Comparison of ENCODE assay signal across 8 mouse cellular contexts in genomic region chr19:61265349-61266245, GRCm38 (mm10). TPM values are rescaled to one million over a fixed set of nuclear protein-coding genes. Genes with fewer than 3 reads are reported as not detected.
DNase-seq lines count a peak whose midpoint lies in the region; ATAC-seq and TF ChIP-seq lines count a peak whose summit lies in the region.

No protein-coding gene starts in this region.

- H3K9me3 ChIP-seq in embryonic facial prominence, embryonic 14.5 days (ENCODE audit: control insufficient read depth, low read length): no peaks in the 10 kb centered on the region
- H3K9me3 ChIP-seq in neural tube, embryonic 14.5 days (ENCODE audit: control insufficient read depth, low read length): no peaks in the 10 kb centered on the region

- intact Hi-C loops in heart, postnatal 10 days (cut with DNase I): loop anchor here (1.0 kb wide), 1 partner anchor 66 kb away; no protein-coding TSS in a partner anchor

- DNase-seq in adrenal gland, adult 8-10 months: peak; percentile 83
- DNase-seq in embryonic facial prominence, embryonic 14.5 days (ENCODE audit: low spot score): peak; percentile 84
- DNase-seq in heart, postnatal 10 days: peak; percentile 68 to 77
- peak; percentile 71 to 82 for DNase-seq in kidney, postnatal 4 days
- peak; percentile 48 for DNase-seq in lung, adult 2 months
- DNase-seq in testis, postnatal 14 days (ENCODE audit: low spot score): peak; percentile 81

- no peak overlapping the region for H3K4me3 ChIP-seq in embryonic facial prominence, embryonic 14.5 days (ENCODE audit: low read depth, low read length)
- H3K4me3 ChIP-seq in lung, adult 2 months (replicated peaks; ENCODE audit: extremely low read depth, low read depth, low read length): no peak overlapping the region
- no peak overlapping the region for H3K4me3 ChIP-seq in neural tube, embryonic 14.5 days (ENCODE audit: low read depth, low read length)

- ATAC-seq in CD4-positive, CD25-positive, alpha-beta regulatory T cell, adult 4 months: peak; percentile 52
- ATAC-seq in embryonic facial prominence, embryonic 14.5 days (ENCODE audit: low read depth): peak; percentile 20; the same call in 1 of the 2 replicates
- peak; percentile 59 for ATAC-seq in neural tube, embryonic 14.5 days (ENCODE audit: low read depth)

- no peak for TF ChIP-seq POLR2A in lung, adult 2 months (IDR thresholded peaks at IDR 0.05; ENCODE audit: borderline replicate concordance, extremely low read depth, low read depth, low read length)

- H3K27me3 ChIP-seq in embryonic facial prominence, embryonic 14.5 days (replicated peaks; ENCODE audit: control insufficient read depth, insufficient read depth, low read length): no peaks in the 10 kb centered on the region
- no peaks in the 10 kb centered on the region for H3K27me3 ChIP-seq in neural tube, embryonic 14.5 days (ENCODE audit: control insufficient read depth, insufficient read depth, low read length)

- no peaks in the 10 kb centered on the region for H3K36me3 ChIP-seq in embryonic facial prominence, embryonic 14.5 days (ENCODE audit: control insufficient read depth, insufficient read depth, low read length)
- no peaks in the 10 kb centered on the region for H3K36me3 ChIP-seq in neural tube, embryonic 14.5 days (ENCODE audit: control insufficient read depth, insufficient read depth, low read length)

- TF ChIP-seq CTCF in lung, adult 2 months (IDR thresholded peaks at IDR 0.05; ENCODE audit: insufficient read depth, low read length): peak; percentile 31; the same call in 1 of the 2 replicates

- no peak overlapping the region for H3K9ac ChIP-seq in embryonic facial prominence, embryonic 14.5 days (ENCODE audit: low read depth, low read length)
- no peak overlapping the region for H3K9ac ChIP-seq in neural tube, embryonic 14.5 days (replicated peaks; ENCODE audit: low read depth, low read length)

- H3K4me2 ChIP-seq in embryonic facial prominence, embryonic 14.5 days (ENCODE audit: low read depth, low read length): no peak overlapping the region
- no peak overlapping the region for H3K4me2 ChIP-seq in neural tube, embryonic 14.5 days (ENCODE audit: low read depth, low read length)

- WGBS in embryonic facial prominence, embryonic 14.5 days: 31% methylated on average over 3 of the region's 3 CpGs
- 6% methylated on average over 3 of the region's 3 CpGs for WGBS in lung, adult 2 months
- WGBS in neural tube, embryonic 14.5 days: 32% methylated on average over 3 of the region's 3 CpGs

- H3K27ac ChIP-seq in embryonic facial prominence, embryonic 14.5 days (replicated peaks; ENCODE audit: low read depth, low read length): no peak overlapping the region
- H3K27ac ChIP-seq in neural tube, embryonic 14.5 days (ENCODE audit: low read depth, low read length): no peak overlapping the region

- no peaks in the 10 kb centered on the region for H3K4me1 ChIP-seq in embryonic facial prominence, embryonic 14.5 days (ENCODE audit: control insufficient read depth, insufficient read depth, low read length)
- no peaks in the 10 kb centered on the region for H3K4me1 ChIP-seq in lung, adult 2 months (ENCODE audit: control insufficient read depth, insufficient read depth, low read length)
- H3K4me1 ChIP-seq in neural tube, embryonic 14.5 days (ENCODE audit: control insufficient read depth, insufficient read depth, low read length): no peaks in the 10 kb centered on the region

RNA-seq across cellular contexts. Expression of gene Gm21060, which starts 31.3 kb away (rescaled TPM):
- polyA plus RNA-seq in CD4-positive, CD25-positive, alpha-beta regulatory T cell, adult 4 months (2017; shearing (Covaris generic)): not detected
- not detected for total RNA-seq in adrenal gland, adult 8-10 months (2022)
- polyA plus RNA-seq in embryonic facial prominence, embryonic 14.5 days (2014; fragmentation: Nextera tagmentation; extraction: Ambion mirVana): not detected in 2 replicates
- total RNA-seq in heart, postnatal 10 days (2021): not detected
- not detected in 2 replicates for polyA plus RNA-seq in lung, adult 2 months (2012; rRNA removed)
- not detected in 2 replicates for polyA plus RNA-seq in neural tube, embryonic 14.5 days (2014; fragmentation: Nextera tagmentation; extraction: Ambion mirVana)

RNA-seq across cellular contexts. Expression of gene Csf2ra, which starts 37.4 kb away (rescaled TPM):
- 1 to 10 TPM; 2.2 TPM for polyA plus RNA-seq in CD4-positive, CD25-positive, alpha-beta regulatory T cell, adult 4 months (2017; shearing (Covaris generic))
- 10 to 100 TPM; 19.9 to 83.7 (median 41.9) TPM for total RNA-seq in adrenal gland, adult 8-10 months (2022)
- polyA plus RNA-seq in embryonic facial prominence, embryonic 14.5 days (2014; fragmentation: Nextera tagmentation; extraction: Ambion mirVana): 17.5 and 22.1 TPM in 2 replicates
- 1 to 10 TPM; 8.9 to 9.7 TPM for total RNA-seq in heart, postnatal 10 days (2021)
- 317 and 417 TPM in 2 replicates for polyA plus RNA-seq in lung, adult 2 months (2012; rRNA removed)
- polyA plus RNA-seq in neural tube, embryonic 14.5 days (2014; fragmentation: Nextera tagmentation; extraction: Ambion mirVana): 57.1 and 73.5 TPM in 2 replicates
